Mouse (Mus musculus) hindbrain, postnatal 0 days (tissue): ENCODE measurements around the gene AI661453. TPM values are rescaled to one million over a fixed set of nuclear protein-coding genes. Genes with fewer than 3 reads are reported as not detected.

Experiments used
- ATAC-seq: fragments of 200-750 bp; cut with Nextera tagmentation; 2 replicates; pipeline ENCODE4 v1.8.0; 2017; ENCODE audit warnings: mild to moderate bottlenecking, moderate TSS enrichment, moderate library complexity
- DNase-seq: peaks from one replicate; pipeline ENCODE4 v3.0.0-alpha.2; 2015; ENCODE audit warnings: low spot score
- H3K27ac ChIP-seq: fragments of 300-500 bp; sonication (generic); 2 replicates; pipeline ENCODE4 v1.5.1; 2014; ENCODE audit warnings: mild to moderate bottlenecking
- H3K27me3 ChIP-seq: fragments of 300-500 bp; sonication (generic); 2 replicates; pipeline ENCODE4 v1.6.1; 2014; ENCODE audit warnings: low read length, mixed read lengths; ENCODE audit not compliant: insufficient read depth
- H3K36me3 ChIP-seq: fragments of 300-500 bp; sonication (generic); 2 replicates; pipeline ENCODE4 v1.6.1; 2014; ENCODE audit warnings: low read length, mixed read lengths; ENCODE audit not compliant: insufficient read depth
- H3K4me1 ChIP-seq: fragments of 300-500 bp; sonication (generic); 2 replicates; pipeline ENCODE4 v1.6.1; 2014; ENCODE audit warnings: antibody characterized with exemption, low read length, mixed read lengths; ENCODE audit not compliant: insufficient read depth
- H3K4me2 ChIP-seq: fragments of 300-500 bp; sonication (generic); 2 replicates; pipeline ENCODE4 v1.6.1; 2014; ENCODE audit warnings: low read depth, mild to moderate bottlenecking, low read length, moderate library complexity, mixed read lengths
- H3K4me3 ChIP-seq: fragments of 300-500 bp; sonication (generic); 2 replicates; pipeline ENCODE4 v1.5.1; 2014; ENCODE audit warnings: low read length
- H3K9ac ChIP-seq: fragments of 300-500 bp; sonication (generic); replicated peaks from 2 replicates; pipeline ENCODE4 v1.6.1; 2014; ENCODE audit warnings: mild to moderate bottlenecking, low read length, moderate library complexity, mixed read lengths
- H3K9me3 ChIP-seq: fragments of 300-500 bp; sonication (generic); 2 replicates; pipeline ENCODE4 v1.6.1; 2016; ENCODE audit warnings: low read length, mixed read lengths
- CTCF ChIP-seq: IDR thresholded peaks from 2 replicates; pipeline ENCODE4 v1.5.1; 2016; ENCODE audit warnings: antibody characterized with exemption, control low read depth, low read depth
- WGBS: fragments of 180-500 bp; shearing (Covaris S2); extraction: QIAGEN DNeasy Blood & Tissue Kit; methylation state at CpG from one replicate; pipeline ENCODE4 v1.1.7; 2014; 5-methylcytosine and 5-hydroxymethylcytosine counted together
- polyA plus RNA-seq: library from polyadenylated mRNA; unstranded; fragments of >200 nt; fragmentation: Nextera tagmentation; extraction: Ambion mirVana; gene quantifications from 2 replicates; pipeline ENCODE4 v1.2.1, GENCODE M21; 2015
- total RNA-seq: library from RNA; depleted of rRNA; stranded (reverse); fragments of >200 nt; gene quantifications from 2 replicates; pipeline ENCODE4 v1.2.3, GENCODE M21; 2014

Gene AI661453
- total and polyA plus RNA-seq, 2 experiments from 2014 or later, result 0.14 to 0.52 TPM

DNA sequence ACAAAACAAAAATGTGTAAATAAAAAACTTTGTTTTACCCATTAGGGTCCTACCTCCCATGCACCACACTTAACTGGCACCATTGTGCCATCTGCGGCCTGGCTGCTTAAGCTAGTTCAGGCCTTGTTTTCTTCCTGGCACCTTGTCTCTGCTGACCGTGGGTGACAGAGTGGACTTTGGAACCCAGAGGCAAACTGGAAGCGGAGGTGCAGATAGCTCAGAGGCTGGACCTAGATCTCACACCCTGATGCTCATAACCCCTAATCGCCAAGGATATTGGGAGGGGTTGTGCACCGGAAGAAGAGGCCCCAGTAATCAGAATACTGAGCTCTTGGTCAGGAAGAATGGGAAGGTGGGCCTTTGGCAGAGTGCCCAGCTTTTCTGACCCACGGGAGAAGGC, 12.2 kb upstream of the AI661453 start:
- DNase-seq, result no peak
- H3K9ac ChIP-seq, result no peak overlapping the region
- no peak for ATAC-seq
- 77% methylated on average over 6 of the region's 6 CpGs for WGBS
- no peaks in the 10 kb centered on the region for H3K36me3 ChIP-seq
- TF ChIP-seq CTCF, result no peak
- no peak overlapping the region for H3K27ac ChIP-seq
- no peaks in the 10 kb centered on the region for H3K4me1 ChIP-seq
- no peak overlapping the region for H3K4me2 ChIP-seq
- H3K9me3 ChIP-seq, result no peaks in the 10 kb centered on the region
- H3K4me3 ChIP-seq, result no peak overlapping the region
- H3K27me3 ChIP-seq, result no peaks in the 10 kb centered on the region

DNA sequence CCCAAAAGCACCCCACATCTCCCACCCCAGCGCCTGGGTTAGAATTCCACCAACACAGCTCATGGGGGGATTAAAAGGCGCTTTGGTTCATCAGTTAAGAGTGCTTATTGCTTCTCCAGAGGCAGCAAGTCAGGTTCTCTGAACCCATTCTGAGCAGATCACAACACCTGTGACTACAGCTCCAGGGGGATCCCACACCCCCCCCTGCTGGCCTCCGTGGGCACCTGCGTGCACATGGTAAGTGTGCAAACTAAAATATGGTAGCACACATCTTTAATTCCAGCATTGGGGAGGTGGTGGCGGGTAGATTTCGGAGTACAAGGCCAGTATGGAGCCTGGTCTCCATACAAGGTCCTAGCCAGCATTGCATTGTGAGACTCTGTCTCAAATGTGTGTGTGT, 9.1 kb upstream of the AI661453 start:
- Histone ChIP-seq H3K9me3 (no peaks in the 10 kb centered on the region), H3K36me3 (no peaks in the 10 kb centered on the region), H3K27me3 (no peaks in the 10 kb centered on the region), H3K9ac (no peak overlapping the region), H3K4me3 (no peak overlapping the region), H3K27ac (no peak overlapping the region), H3K4me1 (no peaks in the 10 kb centered on the region), H3K4me2 (no peak overlapping the region)
- 74% methylated on average over 6 of the region's 6 CpGs for WGBS
- DNase-seq (no peak), ATAC-seq (no peak)
- peak; percentile 35 for TF ChIP-seq CTCF

DNA sequence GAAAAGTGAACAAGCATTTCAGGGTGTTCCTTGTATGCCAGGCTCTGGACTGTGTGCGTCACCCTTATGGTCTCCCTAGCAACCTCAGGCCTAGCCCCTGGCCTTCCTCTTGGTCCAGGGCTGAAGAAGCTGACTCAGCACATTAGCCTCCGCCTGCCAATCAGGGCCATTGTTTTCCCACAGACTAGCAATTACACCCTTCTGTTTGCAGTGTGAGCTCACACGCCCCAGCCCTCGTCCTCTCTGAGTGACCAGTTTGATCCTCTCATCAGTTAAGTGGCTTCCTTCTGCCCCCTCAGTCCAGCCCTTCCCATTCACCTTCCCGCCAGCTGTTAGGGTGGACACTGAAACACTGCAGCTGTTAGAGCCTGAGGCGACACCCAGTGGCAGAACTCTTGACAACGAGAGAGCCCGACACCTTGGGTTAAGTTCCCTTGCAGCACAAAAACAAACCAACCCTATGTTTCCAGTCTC, 7.5 kb upstream of the AI661453 start:
- Histone ChIP-seq H3K4me1 (no peaks in the 10 kb centered on the region), H3K4me2 (0 out of 2 replicates have a peak overlapping the region, but pooled peaks have one; percentile 5), H3K27ac (no peak overlapping the region), H3K36me3 (no peaks in the 10 kb centered on the region), H3K27me3 (no peaks in the 10 kb centered on the region), H3K4me3 (no peak overlapping the region), H3K9me3 (no peaks in the 10 kb centered on the region), H3K9ac (no peak overlapping the region)
- ATAC-seq (peak; percentile 88), DNase-seq (peak; percentile 71)
- peak; percentile 71 for TF ChIP-seq CTCF
- WGBS, result 5% methylated on average over 8 of the region's 8 CpGs

DNA sequence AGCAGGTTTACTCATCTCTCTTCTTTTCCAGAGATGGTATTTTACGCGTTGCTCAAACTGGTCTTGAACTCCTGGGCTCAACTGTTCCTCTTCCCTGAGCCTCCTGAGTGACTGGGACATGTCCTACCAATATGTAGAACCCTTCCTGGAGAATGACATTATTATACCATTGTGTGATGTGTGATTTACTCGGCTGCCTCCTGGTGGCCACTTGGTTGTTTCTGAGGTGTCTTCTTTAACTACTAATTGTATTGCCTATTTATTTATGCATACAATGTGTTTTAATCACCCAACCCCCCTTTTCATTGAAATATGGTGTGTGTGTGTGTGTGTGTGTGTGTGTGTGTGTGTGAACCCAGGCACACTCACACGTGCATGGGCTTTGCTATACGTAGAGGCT, 5.6 kb upstream of the AI661453 start:
- no peak for DNase-seq
- H3K36me3 ChIP-seq, result no peaks in the 10 kb centered on the region
- H3K9ac ChIP-seq, result no peak overlapping the region
- no peaks in the 10 kb centered on the region for H3K9me3 ChIP-seq
- no peak overlapping the region for H3K4me3 ChIP-seq
- ATAC-seq, result no peak
- no peak overlapping the region for H3K4me2 ChIP-seq
- TF ChIP-seq CTCF, result peak; percentile 53
- 69% methylated on average over 5 of the region's 5 CpGs for WGBS
- no peaks in the 10 kb centered on the region for H3K27me3 ChIP-seq
- no peaks in the 10 kb centered on the region for H3K4me1 ChIP-seq
- no peak overlapping the region for H3K27ac ChIP-seq

DNA sequence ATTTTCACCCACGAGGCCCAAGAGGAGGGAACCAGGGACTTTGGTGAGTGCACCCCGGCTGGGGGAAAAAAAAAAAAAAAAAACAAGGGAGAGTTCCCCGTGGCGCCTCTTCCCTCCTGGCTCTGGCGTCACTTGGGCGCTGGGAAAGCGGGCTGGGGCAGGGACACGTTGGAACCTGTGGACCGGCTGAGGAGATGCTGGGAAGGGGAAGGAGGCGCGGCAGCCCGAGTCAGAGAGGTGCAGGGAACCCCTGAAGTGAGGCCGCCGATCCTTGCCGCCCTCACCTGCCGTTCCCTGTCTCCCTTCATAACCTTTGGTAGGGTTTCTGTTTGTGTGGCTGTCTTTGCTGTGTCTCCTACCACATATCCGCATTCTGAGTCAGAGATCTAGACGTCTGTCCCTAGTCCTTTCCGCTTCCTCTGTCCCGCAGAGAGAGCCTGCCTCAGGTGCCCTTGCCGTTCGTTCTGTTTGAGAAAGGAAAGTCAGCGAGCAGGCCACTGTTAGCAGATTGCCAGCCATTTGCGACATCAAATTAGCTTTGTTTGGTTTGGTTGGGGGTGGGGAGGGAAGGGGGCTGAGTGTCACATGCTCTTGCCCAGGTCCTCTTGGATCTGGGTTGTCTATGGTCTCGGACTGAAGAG, 612 bp downstream of the AI661453 start, which contains the start of gene 1700001C19Rik:
Gene 1700001C19Rik, minus strand, starts transcription at position 470 of the 641 bp plus-strand sequence.
- H3K36me3 ChIP-seq, result no peaks in the 10 kb centered on the region
- H3K9me3 ChIP-seq, result no peaks in the 10 kb centered on the region
- H3K27me3 ChIP-seq, result peaks cover 8% of the 10 kb centered on the region
- WGBS, result 8% methylated on average over 23 of the region's 25 CpGs
- TF ChIP-seq CTCF, result no peak
- no peak within 1 kb of the TSS; the same call in 1 of the 2 replicates for H3K9ac ChIP-seq
- DNase-seq (no peak), ATAC-seq (no peak)
- H3K4me3 ChIP-seq, result peak within 1 kb of the TSS; percentile 42
- H3K27ac ChIP-seq, result no peak within 1 kb of the TSS
- H3K4me2 ChIP-seq, result peak within 1 kb of the TSS; percentile 70
- peaks cover 6% of the 10 kb centered on the region; the same call in 1 of the 2 replicates for H3K4me1 ChIP-seq

DNA sequence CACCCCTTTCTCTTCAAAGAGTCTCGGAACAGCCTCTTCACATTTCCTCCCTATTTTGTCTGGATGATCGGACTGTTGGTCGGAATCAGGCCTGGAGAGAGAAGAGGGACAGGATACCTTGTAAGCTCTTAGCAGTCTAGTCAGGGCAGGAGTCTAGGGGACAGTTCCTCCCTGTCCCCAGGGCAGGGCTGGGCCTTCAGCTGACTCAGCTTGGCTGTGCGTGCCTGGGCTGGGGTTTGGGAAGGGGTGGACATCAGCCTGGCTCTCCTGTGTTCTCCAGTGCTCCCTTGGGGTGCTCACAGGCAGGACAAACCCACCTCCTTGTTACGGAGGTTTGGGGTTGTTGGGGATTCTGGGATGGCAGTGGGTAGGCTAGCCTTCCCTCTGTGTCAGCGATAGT, 2.2 kb downstream of the AI661453 start:
- no peaks in the 10 kb centered on the region for H3K36me3 ChIP-seq
- H3K4me2 ChIP-seq, result no peak overlapping the region
- peaks cover 8% of the 10 kb centered on the region for H3K27me3 ChIP-seq
- H3K27ac ChIP-seq, result no peak overlapping the region
- ATAC-seq (no peak), DNase-seq (no peak)
- no peak overlapping the region for H3K9ac ChIP-seq
- H3K9me3 ChIP-seq, result no peaks in the 10 kb centered on the region
- H3K4me1 ChIP-seq, result peaks cover 6% of the 10 kb centered on the region; the same call in 1 of the 2 replicates
- H3K4me3 ChIP-seq, result no peak overlapping the region
- no peak for TF ChIP-seq CTCF
- 68% methylated on average over 6 of the region's 6 CpGs for WGBS

DNA sequence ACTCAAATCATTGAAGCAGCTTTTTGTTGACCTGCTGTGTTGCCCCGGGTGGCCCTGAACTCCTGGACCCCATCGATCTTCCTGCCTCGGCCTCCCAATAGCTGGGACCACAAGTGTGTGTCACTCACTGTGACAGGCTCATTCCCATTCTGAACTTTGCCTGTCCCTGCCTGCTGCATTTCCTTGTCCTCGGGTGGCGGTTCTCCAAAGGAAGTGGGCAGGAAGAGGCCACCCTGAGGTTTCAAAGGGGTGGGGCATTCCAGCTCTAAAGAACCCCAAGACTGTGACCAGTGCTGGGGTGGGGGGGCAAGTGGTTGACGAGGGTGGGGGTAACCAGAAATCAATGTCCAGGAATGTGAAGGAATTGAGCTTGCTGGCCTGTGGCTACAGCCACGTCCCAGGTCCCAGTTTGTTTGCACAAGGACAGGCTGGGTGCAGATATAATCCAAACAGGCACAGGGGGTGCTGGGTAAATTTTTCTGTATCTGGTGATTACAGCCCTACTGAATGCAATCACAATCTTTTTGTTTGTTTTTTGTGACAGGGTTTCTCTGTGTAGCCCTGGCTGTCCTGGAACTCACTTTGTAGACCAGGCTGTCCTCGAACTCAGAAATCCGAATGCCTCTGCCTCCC, 3.1 kb downstream of the AI661453 start:
- Histone ChIP-seq H3K27ac (no peak overlapping the region), H3K9me3 (no peaks in the 10 kb centered on the region), H3K9ac (no peak overlapping the region), H3K36me3 (no peaks in the 10 kb centered on the region), H3K27me3 (peaks cover 8% of the 10 kb centered on the region), H3K4me1 (peaks cover 6% of the 10 kb centered on the region; the same call in 1 of the 2 replicates), H3K4me3 (no peak overlapping the region), H3K4me2 (no peak overlapping the region)
- no peak for TF ChIP-seq CTCF
- ATAC-seq (no peak), DNase-seq (no peak)
- WGBS, result 52% methylated on average over 9 of the region's 9 CpGs
